Mouse (Mus musculus) forebrain, postnatal 0 days (tissue): ENCODE measurements around the gene Hoxb8. TPM values are rescaled to one million over a fixed set of nuclear protein-coding genes. Genes with fewer than 3 reads are reported as not detected.

Experiments
- ATAC-seq: fragments of 200-750 bp; cut with Nextera tagmentation; 2 replicates; pipeline ENCODE4 v1.8.0; 2017; ENCODE audit warnings: mild to moderate bottlenecking, moderate library complexity
- DNase-seq: peaks from one replicate; pipeline ENCODE4 v3.0.0-alpha.2; 2015
- H3K27ac ChIP-seq: fragments of 300-500 bp; sonication (generic); 2 replicates; pipeline ENCODE4 v1.5.1; 2014; ENCODE audit warnings: low read depth, mild to moderate bottlenecking, antibody characterized with exemption, low read length, moderate library complexity, mixed read lengths
- H3K27me3 ChIP-seq: fragments of 300-500 bp; sonication (generic); 2 replicates; pipeline ENCODE4 v1.6.1; 2014; ENCODE audit warnings: mild to moderate bottlenecking, low read length, mixed read lengths; ENCODE audit not compliant: insufficient read depth
- H3K36me3 ChIP-seq: fragments of 300-500 bp; sonication (generic); 2 replicates; pipeline ENCODE4 v1.6.1; 2014; ENCODE audit warnings: mild to moderate bottlenecking, moderate library complexity; ENCODE audit not compliant: insufficient read depth
- H3K4me1 ChIP-seq: fragments of 300-500 bp; sonication (generic); 2 replicates; pipeline ENCODE4 v1.6.1; 2014; ENCODE audit warnings: antibody characterized with exemption; ENCODE audit not compliant: insufficient read depth
- H3K4me2 ChIP-seq: fragments of 300-500 bp; sonication (generic); 2 replicates; pipeline ENCODE4 v1.6.1; 2014; ENCODE audit warnings: low read depth, mild to moderate bottlenecking, moderate library complexity
- H3K4me3 ChIP-seq: fragments of 300-500 bp; sonication (generic); 2 replicates; pipeline ENCODE4 v1.5.1; 2014; ENCODE audit warnings: low read depth, low read length, mixed read lengths
- H3K9ac ChIP-seq: fragments of 300-500 bp; sonication (generic); 2 replicates; pipeline ENCODE4 v1.6.1; 2014; ENCODE audit warnings: mild to moderate bottlenecking
- H3K9me3 ChIP-seq: fragments of 300-500 bp; sonication (generic); 2 replicates; pipeline ENCODE4 v1.6.1; 2016; ENCODE audit warnings: low read length
- CTCF ChIP-seq: sonication (generic); IDR thresholded peaks from 2 replicates; pipeline ENCODE4 v1.5.1; 2016; ENCODE audit warnings: antibody characterized with exemption, control low read depth, low read depth
- WGBS: fragments of 180-500 bp; shearing (Covaris S2); extraction: QIAGEN DNeasy Blood & Tissue Kit; methylation state at CpG from one replicate; pipeline ENCODE4 v1.1.7; 2014; 5-methylcytosine and 5-hydroxymethylcytosine counted together
- polyA plus RNA-seq: library from polyadenylated mRNA; unstranded; fragments of >200 nt; fragmentation: Nextera tagmentation; extraction: Ambion mirVana; gene quantifications from 2 replicates; pipeline ENCODE4 v1.2.1, GENCODE M21; 2015
- total RNA-seq: library from RNA; depleted of rRNA; stranded (reverse); fragments of >200 nt; gene quantifications from 2 replicates; pipeline ENCODE4 v1.2.3, GENCODE M21; 2014

The Hoxb8 gene
- total and polyA plus RNA-seq, 2 experiments from 2014 or later = not detected

DNA sequence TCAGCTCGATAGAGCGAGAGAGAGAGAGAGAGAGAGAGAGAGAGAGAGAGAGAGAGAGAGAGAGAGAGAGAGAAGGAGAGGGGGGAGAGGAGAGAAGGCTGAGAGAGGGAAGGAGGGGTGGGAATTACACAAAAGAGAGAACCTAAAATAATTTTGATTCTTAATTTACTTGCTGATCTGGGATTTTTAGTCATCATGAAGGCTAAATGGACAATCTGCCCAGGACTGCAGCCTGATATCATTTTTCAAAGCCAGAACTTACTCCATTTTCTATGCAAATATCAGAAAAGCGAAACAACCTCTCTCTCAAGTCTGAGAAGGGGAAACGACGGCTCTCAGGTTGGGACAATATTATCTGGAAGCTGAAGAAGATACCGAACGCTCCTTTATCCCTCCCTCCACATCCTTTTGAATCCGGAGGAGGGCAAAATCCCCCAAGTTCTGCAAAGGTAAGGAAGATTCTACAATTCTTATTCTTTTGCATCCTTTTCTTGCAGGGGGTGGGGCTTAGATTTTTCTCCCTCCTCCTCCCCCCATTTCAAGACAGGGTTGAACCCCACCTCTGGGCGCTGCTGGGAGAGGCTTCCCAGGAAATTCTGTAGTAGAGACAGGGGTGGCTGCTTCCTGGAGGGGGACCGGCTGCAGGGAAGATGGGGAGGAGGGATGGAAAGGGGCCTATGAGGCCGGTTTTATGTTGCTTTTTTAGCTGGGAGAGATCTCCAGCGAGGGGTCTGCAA lies 11.0 kb downstream of the Hoxb8 start:
- H3K4me1 ChIP-seq = no peaks in the 10 kb centered on the region
- H3K4me2 ChIP-seq = no peak overlapping the region
- no peak overlapping the region for H3K27ac ChIP-seq
- 1% methylated on average over 12 of the region's 12 CpGs for WGBS
- H3K9ac ChIP-seq = no peak overlapping the region
- no peak for ATAC-seq
- H3K36me3 ChIP-seq = no peaks in the 10 kb centered on the region
- no peak for DNase-seq
- peaks cover 94% of the 10 kb centered on the region for H3K27me3 ChIP-seq
- no peak overlapping the region for H3K4me3 ChIP-seq
- TF ChIP-seq CTCF = no peak
- no peaks in the 10 kb centered on the region for H3K9me3 ChIP-seq

DNA sequence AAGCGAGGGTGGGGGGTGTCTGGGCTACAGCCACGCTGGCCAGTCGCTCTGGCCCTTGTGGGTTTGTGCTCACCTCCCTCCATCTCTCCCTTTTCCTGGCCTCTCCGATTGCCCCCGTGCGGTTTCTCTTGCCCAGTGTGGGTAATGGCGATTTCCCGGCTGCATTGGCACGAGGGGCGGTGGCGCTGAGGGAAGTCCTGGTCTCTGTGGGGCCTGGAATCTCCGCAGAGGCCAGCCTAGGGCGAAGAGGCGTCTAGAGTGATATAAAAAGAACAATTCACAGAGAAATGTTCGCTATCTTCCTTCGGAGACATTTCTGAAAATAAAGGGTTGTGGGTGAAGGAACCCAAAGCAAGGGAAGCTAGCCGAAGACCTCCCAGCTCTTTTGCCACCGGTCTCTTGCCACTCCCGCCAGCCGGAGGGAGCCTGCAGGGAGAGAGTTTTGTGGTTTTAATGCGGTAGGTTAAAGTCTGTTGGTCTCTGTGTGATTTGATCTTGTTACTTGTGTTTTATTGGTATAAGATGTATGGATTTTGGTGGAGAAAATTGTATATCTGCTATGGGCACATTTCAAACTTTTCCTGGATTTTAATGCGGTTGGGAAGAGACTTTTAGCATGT lies 11.7 kb downstream of the Hoxb8 start:
- H3K9me3 ChIP-seq = no peaks in the 10 kb centered on the region
- no peak overlapping the region for H3K9ac ChIP-seq
- ATAC-seq (no peak), DNase-seq (no peak)
- TF ChIP-seq CTCF = no peak
- 3% methylated on average over 22 of the region's 22 CpGs for WGBS
- H3K4me1 ChIP-seq = no peaks in the 10 kb centered on the region
- peaks cover 94% of the 10 kb centered on the region for H3K27me3 ChIP-seq
- H3K36me3 ChIP-seq = no peaks in the 10 kb centered on the region
- H3K27ac ChIP-seq = no peak overlapping the region
- no peak overlapping the region for H3K4me2 ChIP-seq
- H3K4me3 ChIP-seq = no peak overlapping the region

DNA sequence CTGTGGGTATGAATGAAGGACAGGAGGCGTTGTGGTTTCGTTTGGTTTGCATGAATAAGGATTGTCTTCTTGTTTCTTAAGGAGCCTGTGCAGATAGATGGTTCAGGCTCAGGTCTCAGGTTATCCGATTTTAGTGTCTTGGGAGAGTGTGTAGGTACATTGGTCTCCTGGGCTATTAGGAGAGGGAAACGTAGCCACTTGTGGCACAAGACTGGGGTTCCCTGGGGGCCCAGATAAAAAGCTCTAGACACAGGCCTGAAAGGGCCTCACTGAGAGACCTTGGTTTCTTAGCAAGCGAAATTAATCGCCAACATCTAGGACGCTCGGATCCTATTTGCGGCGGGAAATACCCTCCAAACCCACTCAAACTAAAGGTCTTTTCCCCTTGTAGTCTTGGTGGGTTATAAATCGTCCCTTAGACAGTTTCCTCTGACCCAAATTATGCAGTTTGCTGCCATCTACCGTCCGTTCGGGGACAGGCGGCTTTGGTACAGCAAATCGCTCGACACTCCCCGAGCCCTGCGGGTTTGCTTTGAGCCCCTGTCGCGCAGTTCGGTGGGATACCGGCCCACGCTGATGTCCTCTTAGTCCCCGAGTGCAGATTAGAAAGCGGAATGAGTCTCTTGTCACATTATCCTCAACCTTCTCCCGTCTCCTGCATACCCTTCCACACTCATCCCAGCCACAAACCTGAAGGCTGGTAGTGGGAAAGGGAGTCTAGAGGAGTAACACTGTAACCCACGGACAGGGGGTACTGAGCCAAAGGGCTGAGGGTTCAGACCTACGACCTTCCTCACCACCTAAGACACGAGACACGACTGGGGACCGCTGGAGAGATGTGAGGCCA lies 12.8 kb downstream of the Hoxb8 start:
- Histone ChIP-seq H3K4me1 (no peaks in the 10 kb centered on the region), H3K27ac (no peak overlapping the region), H3K36me3 (no peaks in the 10 kb centered on the region), H3K9ac (no peak overlapping the region), H3K4me2 (no peak overlapping the region), H3K27me3 (peaks cover 94% of the 10 kb centered on the region), H3K9me3 (no peaks in the 10 kb centered on the region), H3K4me3 (no peak overlapping the region)
- DNase-seq (peak; percentile 80), ATAC-seq (no peak)
- 1% methylated on average over 32 of the region's 32 CpGs for WGBS
- peak; percentile 79 for TF ChIP-seq CTCF

DNA sequence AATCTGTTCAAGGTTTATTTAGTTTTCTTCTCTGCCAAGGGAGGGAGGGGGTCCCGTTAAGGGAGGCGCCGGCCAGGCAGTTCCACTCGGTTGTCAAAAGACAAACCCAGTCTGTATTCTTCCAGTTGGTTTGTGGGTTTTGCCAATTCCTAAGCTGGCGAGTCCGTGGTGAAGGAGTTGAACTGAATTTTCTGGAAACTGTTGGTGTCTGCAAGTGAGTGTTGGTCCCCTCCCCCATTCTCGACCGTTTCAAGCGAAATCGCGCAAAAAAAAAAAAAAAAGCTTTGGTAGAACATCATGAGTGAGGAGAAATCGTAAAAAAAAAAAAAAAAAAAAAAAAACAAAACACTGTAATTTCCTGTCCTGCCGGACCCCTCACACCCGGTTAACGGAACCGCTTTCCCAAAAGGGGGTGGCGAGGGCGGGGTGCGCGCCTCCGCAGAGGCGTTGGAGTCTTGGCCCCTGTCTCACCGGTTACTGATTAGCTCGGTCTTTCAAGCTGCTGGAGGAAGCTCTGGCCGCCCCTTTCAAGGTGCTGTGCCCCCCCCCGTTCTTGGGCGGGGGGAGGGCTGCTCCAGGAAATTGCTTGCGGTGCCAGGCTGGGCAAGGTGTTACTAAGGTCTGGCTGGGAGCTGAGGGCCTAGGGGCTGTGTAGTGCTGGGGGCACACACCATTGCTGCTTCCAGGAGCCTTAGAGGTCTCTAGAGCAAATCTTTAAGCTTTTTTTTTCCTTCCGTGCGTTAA lies 13.6 kb downstream of the Hoxb8 start:
- no peaks in the 10 kb centered on the region for H3K36me3 ChIP-seq
- no peak overlapping the region for H3K9ac ChIP-seq
- no peaks in the 10 kb centered on the region for H3K4me1 ChIP-seq
- no peak for DNase-seq
- no peaks in the 10 kb centered on the region for H3K9me3 ChIP-seq
- no peak overlapping the region for H3K4me2 ChIP-seq
- no peak for ATAC-seq
- TF ChIP-seq CTCF = no peak
- H3K4me3 ChIP-seq = no peak overlapping the region
- 1% methylated on average over 29 of the region's 30 CpGs for WGBS
- H3K27ac ChIP-seq = no peak overlapping the region
- H3K27me3 ChIP-seq = peaks cover 94% of the 10 kb centered on the region

DNA sequence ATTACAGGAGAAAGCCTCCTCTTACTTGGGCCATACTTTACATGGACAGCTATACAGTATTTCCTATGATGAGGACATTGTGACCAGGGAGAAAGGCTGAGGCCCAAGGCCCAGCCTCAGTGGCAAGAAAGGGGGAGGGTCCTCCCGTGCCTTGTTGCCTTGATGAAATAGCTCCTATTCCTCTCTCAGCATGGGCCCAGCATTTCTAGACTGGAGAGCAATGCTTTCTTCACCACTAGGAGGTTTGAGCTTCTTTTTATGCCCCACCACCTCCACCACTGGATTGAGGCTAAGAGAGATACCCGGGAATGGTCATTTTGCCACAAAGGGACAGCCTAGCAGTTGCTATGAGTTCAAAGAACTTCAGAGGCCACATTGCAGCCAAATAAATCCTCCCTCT lies 15.3 kb downstream of the Hoxb8 start:
- TF ChIP-seq CTCF = no peak
- no peak overlapping the region for H3K4me2 ChIP-seq
- H3K9me3 ChIP-seq = no peaks in the 10 kb centered on the region
- ATAC-seq (no peak), DNase-seq (no peak)
- H3K27me3 ChIP-seq = peaks cover 100% of the 10 kb centered on the region
- H3K36me3 ChIP-seq = no peaks in the 10 kb centered on the region
- no peak overlapping the region for H3K9ac ChIP-seq
- no peak overlapping the region for H3K27ac ChIP-seq
- WGBS = 3% methylated on average over 2 of the region's 2 CpGs
- no peaks in the 10 kb centered on the region for H3K4me1 ChIP-seq
- H3K4me3 ChIP-seq = no peak overlapping the region

DNA sequence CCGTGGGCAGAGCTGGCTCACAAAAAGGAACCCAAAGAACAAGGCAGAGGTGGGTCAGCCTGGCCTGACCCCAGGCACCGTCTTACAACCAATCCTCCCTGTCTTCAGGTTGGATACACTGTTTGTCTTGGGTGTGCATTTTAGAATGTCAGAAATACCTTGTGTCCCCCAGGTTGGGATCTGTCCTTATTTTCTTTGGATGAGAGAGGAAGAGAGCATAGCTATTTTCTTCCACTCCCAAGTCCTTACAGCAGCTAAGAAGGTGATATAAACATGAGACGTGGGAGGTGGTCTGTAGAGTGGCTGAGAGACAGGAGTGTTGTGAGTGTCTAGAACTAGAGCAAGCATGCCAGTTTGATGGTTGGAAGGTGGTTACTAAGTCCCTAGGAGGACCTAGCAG lies 15.7 kb downstream of the Hoxb8 start:
- H3K4me1 ChIP-seq = no peaks in the 10 kb centered on the region
- DNase-seq (no peak), ATAC-seq (no peak)
- H3K9ac ChIP-seq = no peak overlapping the region
- H3K9me3 ChIP-seq = no peaks in the 10 kb centered on the region
- WGBS = 2% methylated on average over 3 of the region's 3 CpGs
- H3K4me3 ChIP-seq = no peak overlapping the region
- no peak overlapping the region for H3K4me2 ChIP-seq
- TF ChIP-seq CTCF = no peak
- no peaks in the 10 kb centered on the region for H3K36me3 ChIP-seq
- no peak overlapping the region for H3K27ac ChIP-seq
- H3K27me3 ChIP-seq = peaks cover 100% of the 10 kb centered on the region
